Mouse (Mus musculus) monocyte, adult 59 days (primary cell): ENCODE results near the gene Adap2. TPM values are rescaled to one million over a fixed set of nuclear protein-coding genes. Genes with fewer than 3 reads are reported as not detected.

Experiments
- total RNA-seq, 2 experiments: library from RNA; stranded (reverse); gene quantifications; one replicate each; pipeline ENCODE4 v1.2.4; 2023

Gene Adap2
- 10 to 100 TPM; 53.1 to 68.0 TPM for total RNA-seq

DNA sequence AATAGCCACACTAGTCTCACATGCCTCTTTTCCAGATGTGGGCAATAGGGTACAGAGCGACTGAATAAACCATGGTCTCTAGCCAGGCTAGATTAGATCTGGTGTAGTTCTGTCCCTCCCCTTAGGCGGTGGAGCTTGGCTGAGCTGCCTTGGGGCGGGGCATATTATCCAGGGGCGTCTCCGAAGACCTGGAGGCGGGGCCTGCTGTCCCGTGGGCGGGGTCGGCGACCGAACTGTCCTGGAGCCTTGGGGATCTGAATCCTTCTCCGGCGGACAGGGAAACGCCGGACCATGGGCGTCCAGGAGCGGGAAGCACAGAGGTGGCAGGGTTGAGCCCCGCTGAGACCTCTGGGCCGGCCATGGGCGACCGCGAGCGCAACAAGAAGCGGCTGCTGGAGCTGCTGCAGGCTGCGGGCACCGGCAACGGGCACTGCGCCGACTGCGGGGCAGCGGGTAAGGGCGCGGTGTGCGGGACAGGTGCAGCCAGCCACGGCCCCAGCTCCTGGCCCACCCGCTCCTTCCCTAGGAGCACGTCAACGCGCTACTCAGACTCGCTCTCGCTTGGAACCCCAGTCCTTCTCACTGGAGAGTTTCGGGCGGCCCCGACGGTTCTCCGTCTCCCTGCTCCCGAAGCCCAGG is at the start of gene Adap2:
Gene Adap2, plus strand, starts transcription at position 249 of the 639 bp plus-strand sequence.

DNA sequence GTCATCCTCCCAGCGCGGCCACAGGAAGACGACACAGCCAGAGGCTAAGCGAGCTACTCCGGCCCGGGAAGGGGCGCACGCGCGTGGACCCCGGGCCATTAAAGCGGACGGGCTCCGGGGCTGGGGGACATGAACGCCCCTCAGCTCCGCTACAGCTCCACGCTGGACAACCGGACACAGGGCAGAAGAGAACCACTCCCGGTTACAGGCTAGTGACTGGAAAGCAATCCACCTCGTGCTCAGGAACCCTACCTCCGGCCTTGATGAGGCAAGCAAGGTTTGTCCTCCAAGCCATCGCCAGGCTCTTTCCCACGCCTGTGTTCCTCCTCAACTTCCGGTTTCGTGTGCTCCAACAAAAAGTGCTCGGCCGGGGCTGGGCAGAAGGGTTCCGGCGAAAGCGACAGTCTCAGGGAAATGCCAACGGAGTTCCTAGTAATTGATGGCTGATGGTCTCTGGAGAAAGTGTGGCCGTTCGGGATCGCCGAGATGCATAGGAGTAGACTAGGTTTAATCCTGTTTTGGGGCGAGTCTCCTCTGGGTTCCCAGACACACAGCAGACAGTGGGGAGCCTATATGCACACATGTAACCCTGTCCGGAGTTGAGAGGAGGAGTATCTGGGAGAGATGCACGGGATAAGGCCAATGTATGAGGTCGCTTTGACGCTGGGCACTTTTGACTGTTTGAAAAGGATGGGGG is 11.9 kb upstream of the Adap2 start, which contains the start of gene Tefm:
Gene Tefm, minus strand, starts transcription at position 351 of the 697 bp plus-strand sequence.

DNA sequence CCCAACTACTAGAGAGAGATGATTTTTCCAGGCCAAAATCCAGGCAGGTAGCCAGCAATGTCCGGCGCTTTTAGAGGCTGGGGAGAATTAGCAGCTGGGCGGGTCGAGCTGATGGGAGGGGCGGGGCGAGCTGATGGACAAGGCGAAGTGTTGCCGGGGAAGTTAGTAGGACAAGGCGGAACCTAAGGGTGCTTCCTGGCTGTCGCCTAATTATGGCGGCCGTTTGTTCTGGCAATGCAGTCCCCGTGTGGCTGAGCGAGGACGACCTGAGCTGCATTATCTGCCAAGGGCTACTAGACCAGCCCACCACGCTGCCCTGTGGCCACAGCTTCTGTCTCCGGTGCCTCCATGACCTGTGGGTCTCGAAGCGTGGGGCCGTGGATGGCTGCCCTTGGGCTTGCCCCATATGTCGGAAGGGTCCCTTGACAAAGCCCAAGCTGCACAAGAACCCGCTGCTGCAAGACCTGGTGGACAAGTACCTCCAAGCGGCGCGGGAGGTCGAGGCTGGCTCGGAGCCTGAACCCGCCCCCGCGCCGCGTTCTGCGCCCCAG is 29.9 kb downstream of the Adap2 start, which contains the start of gene Rnf135:
Gene Rnf135, plus strand, starts transcription at position 147 of the 551 bp plus-strand sequence.

DNA sequence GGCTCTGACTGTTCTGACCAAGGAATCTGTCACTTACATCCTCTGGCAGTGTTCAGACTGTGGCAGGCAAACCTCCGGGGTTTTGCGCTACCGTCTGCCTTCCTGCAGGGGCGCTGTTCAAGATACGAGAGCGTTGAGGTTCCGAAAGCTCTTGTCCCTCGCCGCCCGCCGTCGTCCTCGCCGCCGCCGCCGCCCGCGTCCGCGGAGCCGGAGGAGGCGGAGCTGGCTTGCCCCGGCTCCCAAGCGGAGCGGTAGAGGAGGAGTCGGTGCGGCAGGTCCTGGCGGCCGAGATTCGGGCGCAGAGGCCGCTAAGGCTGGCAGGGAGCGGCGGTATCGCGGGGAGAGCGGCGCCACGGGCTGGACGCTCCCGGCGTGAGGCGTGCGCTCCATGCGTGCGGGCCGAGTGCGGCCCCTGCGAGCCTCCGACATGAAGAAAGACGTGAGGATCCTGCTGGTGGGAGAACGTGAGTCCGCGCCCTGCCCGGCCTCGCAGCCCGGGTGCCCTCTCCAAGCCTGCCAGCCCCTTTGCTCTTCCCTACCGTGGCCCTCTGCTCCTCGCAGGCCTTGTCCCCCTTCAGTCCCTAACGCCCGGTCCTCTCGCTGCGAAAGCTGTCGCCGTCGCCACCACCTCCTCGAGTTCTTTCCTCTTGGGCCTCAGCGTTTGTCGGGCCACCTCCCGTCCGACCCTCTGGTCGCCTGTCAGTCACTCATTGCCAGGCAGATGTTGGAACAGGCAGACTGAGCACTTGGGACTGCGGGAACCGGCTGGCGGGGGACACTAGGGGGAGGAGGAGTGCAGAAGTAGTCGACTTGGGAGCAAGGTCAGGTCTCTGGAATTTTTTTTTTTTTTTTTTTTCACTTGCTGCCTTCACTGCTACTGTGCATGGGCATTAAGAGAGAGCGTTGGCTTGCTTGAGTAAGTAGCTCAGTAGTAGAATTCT is 55.2 kb downstream of the Adap2 start, which contains the start of gene Rhot1:
Gene Rhot1, plus strand, starts transcription at position 160 of the 941 bp plus-strand sequence.

Other genes starting within 250 kb of the Adap2 start
- 10 to 100 TPM; 23.5 to 29.7 TPM for gene Utp6, start 191.7 kb upstream of the Adap2 start, total RNA-seq
- 10 to 100 TPM; 37.9 to 38.9 TPM for gene Suz12, start 161.0 kb upstream of the Adap2 start, total RNA-seq
- gene Crlf3, start 73.1 kb upstream of the Adap2 start, total RNA-seq = 100 to 1,000 TPM; 107 to 112 TPM
- gene Atad5, start 64.7 kb upstream of the Adap2 start, total RNA-seq = 1 to 10 TPM; 2.8 to 3.5 TPM
- gene Tefm, start 11.9 kb upstream of the Adap2 start, total RNA-seq = 1 to 10 TPM; 5.6 to 7.3 TPM
- gene Rnf135, start 29.7 kb downstream of the Adap2 start, total RNA-seq = 10 to 100 TPM in 1 of 2 experiments, 1 to 10 TPM in 1; 9.9 to 11.4 TPM
- 10 to 100 TPM; 39.2 to 41.1 TPM for gene Rhot1, start 54.9 kb downstream of the Adap2 start, total RNA-seq
- gene Rhbdl3, start 146.8 kb downstream of the Adap2 start, total RNA-seq = under 1 TPM; 0.49 to 0.66 TPM
- 1 to 10 TPM; 5.4 to 9.4 TPM for gene 5730455P16Rik, start 223.9 kb downstream of the Adap2 start, total RNA-seq
- gene Zfp207, start 229.2 kb downstream of the Adap2 start, total RNA-seq = 100 to 1,000 TPM; 166 to 174 TPM